8 mouse cellular contexts compared by ENCODE assay signal in the genomic region with DNA sequence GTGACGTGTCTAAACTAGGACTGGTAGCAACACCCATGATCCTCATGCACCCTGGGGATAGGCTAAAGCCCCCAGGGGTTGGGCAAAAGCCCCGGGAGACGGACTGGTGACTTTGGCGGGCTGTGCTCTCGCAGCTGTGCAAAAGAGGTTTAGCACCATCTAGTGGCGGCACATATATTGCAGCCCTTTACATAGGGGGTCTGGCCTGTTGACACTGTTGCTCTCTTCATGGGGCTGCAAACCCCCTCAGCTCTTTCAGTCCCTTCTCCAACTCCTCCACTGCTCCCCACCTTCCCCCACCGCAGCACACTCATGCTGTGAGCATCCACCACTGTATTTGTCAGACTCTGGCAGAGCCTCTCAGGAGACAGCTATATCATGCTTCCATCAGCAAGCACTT.
DNase-seq lines count a peak whose midpoint lies in the region; ATAC-seq and TF ChIP-seq lines count a peak whose summit lies in the region.
"Not testable (repeated sequence)": the region's sequence is repeated elsewhere in the genome, so short reads cannot be mapped to it uniquely, and the experiment has no call there.

No protein-coding gene starts in this region.

- H3K36me3 ChIP-seq in kidney, adult 2 months (ENCODE audit: control insufficient read depth, insufficient read depth, low read length); limb, embryonic 10.5 days; stomach, postnatal 0 days (ENCODE audit: control insufficient read depth, insufficient read depth, low read length): not testable (repeated sequence)

- H3K4me1 ChIP-seq in kidney, adult 2 months (ENCODE audit: control insufficient read depth, insufficient read depth, low read length); limb, embryonic 10.5 days; stomach, postnatal 0 days (replicated peaks; ENCODE audit: control insufficient read depth, insufficient read depth): not testable (repeated sequence)

- not testable (repeated sequence) for TF ChIP-seq EP300 in stomach, postnatal 0 days (optimal IDR thresholded peaks at IDR 0.05)

- not testable (repeated sequence) for ATAC-seq in stomach, postnatal 0 days (ENCODE audit: low FRiP score, low TSS enrichment)

- H3K27me3 ChIP-seq in kidney, adult 2 months (replicated peaks; ENCODE audit: control insufficient read depth, insufficient read depth, low read length); limb, embryonic 10.5 days (ENCODE audit: low read depth, poor library complexity, severe bottlenecking); stomach, postnatal 0 days (ENCODE audit: control insufficient read depth, insufficient read depth, low read length): not testable (repeated sequence)

- intact Hi-C loops in gastrocnemius, postnatal 14 days (cut with DNase I; ENCODE audit: low total_unique reads), result not testable (repeated sequence)

- peak; percentile 48 for TF ChIP-seq CTCF in kidney, adult 2 months (conservative IDR thresholded peaks at IDR 0.05; ENCODE audit: insufficient read depth, insufficient read length, low read depth, low read length)
- peak; percentile 70 for TF ChIP-seq CTCF in stomach, postnatal 0 days (IDR thresholded peaks at IDR 0.05; ENCODE audit: low read depth)

- 31% methylated on average over 7 of the region's 7 CpGs for WGBS in kidney, adult 2 months
- WGBS in limb, embryonic 10.5 days, result 39% methylated on average over 7 of the region's 7 CpGs
- 30% methylated on average over 7 of the region's 7 CpGs for WGBS in stomach, postnatal 0 days

- not testable (repeated sequence) for H3K4me2 ChIP-seq in stomach, postnatal 0 days (replicated peaks; ENCODE audit: low read depth)

- H3K9me3 ChIP-seq in limb, embryonic 10.5 days (replicated peaks); stomach, postnatal 0 days (ENCODE audit: control insufficient read depth, low read length): not testable (repeated sequence)

- H3K27ac ChIP-seq in kidney, adult 2 months (ENCODE audit: insufficient read depth, low read depth, low read length); limb, embryonic 10.5 days; stomach, postnatal 0 days (replicated peaks): not testable (repeated sequence)

- H3K4me3 ChIP-seq in kidney, adult 2 months (ENCODE audit: insufficient read depth, low read depth, low read length); limb, embryonic 10.5 days; stomach, postnatal 0 days (ENCODE audit: low read depth, low read length): not testable (repeated sequence)

- H3K9ac ChIP-seq in stomach, postnatal 0 days (ENCODE audit: low read length), result not testable (repeated sequence)

- not testable (repeated sequence) for TF ChIP-seq POLR2A in kidney, adult 2 months (IDR thresholded peaks at IDR 0.05; ENCODE audit: low read depth, low read length)

- peak; percentile 15 for DNase-seq in 3T3-L1 (ENCODE audit: low read depth, low spot score)
- DNase-seq in adrenal gland, adult 18-20 months (ENCODE audit: low spot score in 2 of 2), result peak; percentile 54 to 59
- DNase-seq in cerebellum, postnatal 36 days, result peak; percentile 41 to 53
- DNase-seq in gastrocnemius, postnatal 14 days, result peak; percentile 31
- peak; percentile 41 for DNase-seq in kidney, adult 2 months
- peak; percentile 69 for DNase-seq in limb, embryonic 10.5 days (ENCODE audit: low spot score)
- peak; percentile 40 for DNase-seq in naive thymus-derived CD4-positive, alpha-beta T cell, adult 2 months (ENCODE audit: low read depth)
- peak; percentile 34 for DNase-seq in stomach, postnatal 0 days (ENCODE audit: low spot score)

Comparison
In these comparisons a context has a peak if more than half of its experiments do, and no peak if none do; other contexts are left out.
1. DNase-seq: peak in every context shown above with its lines; median percentile 69 in limb, embryonic 10.5 days; 56 in adrenal gland, adult 18-20 months; 47 in cerebellum, postnatal 36 days; 41 in kidney, adult 2 months; 40 in naive thymus-derived CD4-positive, alpha-beta T cell, adult 2 months; 34 in stomach, postnatal 0 days; 31 in gastrocnemius, postnatal 14 days; 15 in 3T3-L1.